Mouse (Mus musculus) brown adipose tissue, adult 24 weeks (tissue): Measurements from ENCODE around the gene Npr1. TPM values are rescaled to one million over a fixed set of nuclear protein-coding genes. Genes with fewer than 3 reads are reported as not detected.

ENCODE experiments used
- H3K27ac ChIP-seq: fragments of 200-500 bp; replicated peaks from 2 replicates; pipeline ENCODE4 v1.5.1; 2012; ENCODE audit warnings: low read depth, mild to moderate bottlenecking, low read length
- H3K4me1 ChIP-seq: fragments of 200-500 bp; 2 replicates; pipeline ENCODE4 v1.6.1; 2012; ENCODE audit warnings: low read length, mixed read lengths; ENCODE audit not compliant: control insufficient read depth, insufficient read depth, insufficient read length
- H3K4me3 ChIP-seq: fragments of 200-500 bp; 2 replicates; pipeline ENCODE4 v1.5.1; 2012; ENCODE audit warnings: low read depth, mild to moderate bottlenecking, low read length, moderate library complexity; ENCODE audit not compliant: insufficient read depth
- polyA plus RNA-seq: library from polyadenylated mRNA; stranded (reverse); fragments of >200 nt; gene quantifications from 2 replicates; pipeline ENCODE4 v1.2.4, GENCODE M21; 2012; ENCODE audit not compliant: missing spikeins, insufficient read depth, insufficient read length

Gene Npr1
- polyA plus RNA-seq, 1 experiment = 18.0 TPM

DNA sequence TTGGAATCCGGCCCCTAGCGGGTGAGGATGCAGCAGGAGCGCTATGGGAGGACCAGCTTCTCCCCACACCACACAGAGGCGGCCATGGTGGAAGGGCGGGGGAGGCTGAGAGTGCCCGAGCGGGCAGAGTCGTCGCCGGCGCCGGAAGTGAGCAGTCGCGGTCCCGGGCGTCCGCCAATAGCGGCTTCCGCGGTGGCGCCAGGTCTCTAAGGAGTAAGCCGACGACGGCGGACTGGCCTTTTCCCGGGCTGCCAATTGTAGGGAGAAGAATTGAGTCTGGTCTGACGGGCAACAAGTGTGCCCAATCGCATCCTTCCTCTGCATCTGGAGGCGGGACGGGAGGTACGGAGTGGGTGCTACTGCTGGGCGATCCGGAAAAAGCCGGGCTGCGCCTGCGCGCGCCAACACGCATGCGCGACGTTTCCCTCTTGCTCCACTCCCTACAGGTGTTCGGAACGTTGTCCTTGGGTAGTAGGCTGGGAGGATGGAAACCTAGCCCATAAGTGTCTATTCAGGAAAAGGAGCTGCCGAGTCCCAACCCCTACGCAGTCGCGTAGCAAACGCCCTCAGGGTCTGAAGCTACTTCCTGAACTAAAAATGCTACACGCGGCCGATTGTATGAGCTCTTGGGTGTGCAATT, 32.2 kb downstream of the Npr1 start, which contains the start of gene Ints3:
Ints3 (minus strand) TSS at position 242 of the 640 bp plus-strand sequence.
- Histone ChIP-seq H3K4me1 (peaks cover 6% of the 10 kb centered on the region), H3K27ac (peak within 1 kb of the TSS; percentile 89), H3K4me3 (peak within 1 kb of the TSS; percentile 71)

GRCm38 (mm10) chr3:90432811-90433219, 32.9 kb downstream of the Npr1 start:
- peak overlapping the region; percentile 71 for H3K4me3 ChIP-seq
- peaks cover 8% of the 10 kb centered on the region for H3K4me1 ChIP-seq
- H3K27ac ChIP-seq = peak overlapping the region; percentile 89

- H3K4me3 ChIP-seq = peak overlapping the region; percentile 71
- H3K27ac ChIP-seq = no peak overlapping the region
- H3K4me1 ChIP-seq = peaks cover 8% of the 10 kb centered on the region
These were observed 33.3 kb downstream of the Npr1 start for GRCm38 (mm10) chr3:90432348-90432747.

DNA sequence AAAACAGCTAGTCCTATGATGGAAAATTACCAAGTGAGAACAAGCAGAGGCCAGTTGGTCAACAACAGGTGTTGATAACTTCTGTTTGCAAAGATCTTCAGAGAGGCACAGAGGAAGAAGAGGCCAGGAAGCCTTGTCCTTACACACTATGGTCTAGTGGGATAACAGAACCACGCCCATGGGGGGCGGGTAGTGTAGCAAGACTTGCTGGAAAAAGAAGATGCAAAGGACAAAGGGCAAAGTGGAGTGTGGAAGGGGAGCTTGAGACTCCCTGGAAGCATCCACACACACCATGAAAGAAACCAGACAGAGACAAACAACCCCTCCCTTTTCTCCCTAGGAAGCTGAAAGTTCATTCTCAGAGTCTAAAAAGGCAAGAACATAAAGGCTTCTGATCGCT, 36.1 kb downstream of the Npr1 start:
- H3K4me1 ChIP-seq = peaks cover 8% of the 10 kb centered on the region
- no peak overlapping the region for H3K27ac ChIP-seq
- no peak overlapping the region for H3K4me3 ChIP-seq

DNA sequence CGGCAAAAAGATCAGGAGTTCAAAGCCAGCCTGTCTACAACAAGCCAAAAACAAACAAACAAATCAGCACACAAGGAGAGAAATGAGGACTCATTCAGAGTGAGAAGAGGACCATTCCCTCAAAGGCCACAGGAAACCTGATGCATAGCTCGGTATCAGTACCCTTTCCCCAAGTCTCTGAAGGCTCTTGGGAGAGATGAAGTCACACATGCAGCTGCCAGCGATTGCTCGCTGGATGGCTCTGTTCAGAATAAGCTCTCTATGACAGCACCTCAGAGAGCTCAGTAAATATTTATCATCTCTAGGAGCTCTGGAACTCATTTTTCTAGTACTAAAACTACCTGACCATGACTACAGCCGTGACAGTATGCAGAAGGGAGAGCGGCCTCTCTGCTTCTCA, 37.5 kb downstream of the Npr1 start:
- Histone ChIP-seq H3K4me3 (no peak overlapping the region), H3K27ac (peak overlapping the region; percentile 76), H3K4me1 (peaks cover 8% of the 10 kb centered on the region)

GRCm38 (mm10) chr3:90427574-90427973, 38.1 kb downstream of the Npr1 start:
- H3K27ac ChIP-seq = peak overlapping the region; percentile 24; the same call in 1 of the 2 replicates
- peaks cover 8% of the 10 kb centered on the region for H3K4me1 ChIP-seq
- no peak overlapping the region for H3K4me3 ChIP-seq

DNA sequence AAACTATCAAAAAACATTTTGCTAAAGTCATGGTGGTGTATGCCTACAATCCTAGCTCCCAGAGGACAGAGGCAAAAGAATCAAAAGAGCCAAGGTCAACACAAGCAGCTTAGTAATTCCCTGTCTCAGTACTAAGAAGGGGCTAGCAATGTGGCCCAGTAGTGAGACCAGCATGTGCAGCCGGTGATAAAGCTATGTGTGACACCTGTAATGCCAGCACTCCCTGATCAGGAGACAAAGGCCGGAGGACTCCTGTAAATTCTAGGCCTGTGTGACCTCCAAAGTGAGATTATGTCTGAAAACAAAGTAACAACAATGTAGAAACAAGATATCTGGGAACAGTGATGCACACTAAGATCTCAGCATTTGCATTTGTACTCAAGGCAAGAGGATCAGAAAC, 40.2 kb downstream of the Npr1 start:
- H3K4me3 ChIP-seq = no peak overlapping the region
- H3K27ac ChIP-seq = peak overlapping the region; percentile 62; the same call in 1 of the 2 replicates
- H3K4me1 ChIP-seq = peaks cover 8% of the 10 kb centered on the region

DNA sequence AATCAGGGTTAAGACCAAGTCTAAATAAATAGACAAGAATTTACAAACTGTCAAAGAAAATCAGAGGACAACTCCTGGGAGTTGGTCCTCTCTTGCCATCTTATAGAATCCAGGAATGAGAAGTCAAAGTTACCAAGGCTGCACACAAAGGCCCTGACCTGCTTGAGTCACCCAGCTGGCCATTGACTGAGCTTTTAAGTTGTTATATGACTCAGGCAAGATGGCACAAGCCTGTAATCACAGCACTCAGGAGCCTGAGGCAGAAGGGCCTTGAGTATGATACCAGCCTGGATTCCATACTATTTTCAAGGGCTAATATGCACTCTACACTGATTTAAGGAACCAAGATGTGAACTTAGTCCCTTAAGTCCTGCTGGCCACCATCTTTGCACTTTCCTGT, 42.1 kb downstream of the Npr1 start:
- no peak overlapping the region for H3K4me3 ChIP-seq
- peaks cover 3% of the 10 kb centered on the region for H3K4me1 ChIP-seq
- no peak overlapping the region for H3K27ac ChIP-seq

GRCm38 (mm10) chr3:90420696-90421095, 45.0 kb downstream of the Npr1 start:
- Histone ChIP-seq H3K27ac (no peak overlapping the region), H3K4me1 (no peaks in the 10 kb centered on the region), H3K4me3 (no peak overlapping the region)

- Histone ChIP-seq H3K4me3 (no peak overlapping the region), H3K4me1 (0 out of 2 replicates have a peak, but pooled peaks cover 3% of the 10 kb centered on the region), H3K27ac (no peak overlapping the region)
These were observed 52.7 kb downstream of the Npr1 start for GRCm38 (mm10) chr3:90413011-90413396.

- H3K27ac ChIP-seq = peak overlapping the region; percentile 59
- 0 out of 2 replicates have a peak, but pooled peaks cover 3% of the 10 kb centered on the region for H3K4me1 ChIP-seq
- H3K4me3 ChIP-seq = no peak overlapping the region
These were observed 53.2 kb downstream of the Npr1 start for GRCm38 (mm10) chr3:90412312-90413010.

DNA sequence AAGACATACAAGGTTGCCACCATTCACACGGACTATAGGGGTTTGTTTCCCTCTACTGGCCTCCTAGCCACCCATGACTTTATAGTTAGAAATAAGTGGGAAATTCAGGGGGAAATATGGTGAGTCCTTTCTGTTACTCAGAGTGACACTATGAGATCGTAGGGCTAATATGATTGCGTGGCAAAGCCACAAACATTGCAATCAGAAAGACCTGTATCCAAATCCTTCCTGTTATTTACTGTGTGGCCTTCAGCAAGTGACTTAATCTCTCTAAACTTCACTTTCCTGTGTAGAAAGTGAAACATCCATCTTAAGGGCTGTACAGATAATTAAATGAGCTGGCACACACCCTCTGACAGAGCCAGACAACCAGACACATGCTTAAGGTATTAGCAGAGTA, 56.9 kb downstream of the Npr1 start:
- H3K27ac ChIP-seq = no peak overlapping the region
- no peak overlapping the region for H3K4me3 ChIP-seq
- H3K4me1 ChIP-seq = 0 out of 2 replicates have a peak, but pooled peaks cover 3% of the 10 kb centered on the region

- H3K27ac ChIP-seq = no peak overlapping the region
- H3K4me1 ChIP-seq = 0 out of 2 replicates have a peak, but pooled peaks cover 3% of the 10 kb centered on the region
These were observed 59.3 kb downstream of the Npr1 start for GRCm38 (mm10) chr3:90406414-90406813.

GRCm38 (mm10) chr3:90404609-90405008, 61.1 kb downstream of the Npr1 start:
- Histone ChIP-seq H3K4me1 (no peaks in the 10 kb centered on the region), H3K27ac (no peak overlapping the region), H3K4me3 (no peak overlapping the region)

More at GRCm38 (mm10) chr3:90406414-90406813, 59.3 kb downstream of the Npr1 start:
- H3K4me3 ChIP-seq = no peak overlapping the region

DNA sequence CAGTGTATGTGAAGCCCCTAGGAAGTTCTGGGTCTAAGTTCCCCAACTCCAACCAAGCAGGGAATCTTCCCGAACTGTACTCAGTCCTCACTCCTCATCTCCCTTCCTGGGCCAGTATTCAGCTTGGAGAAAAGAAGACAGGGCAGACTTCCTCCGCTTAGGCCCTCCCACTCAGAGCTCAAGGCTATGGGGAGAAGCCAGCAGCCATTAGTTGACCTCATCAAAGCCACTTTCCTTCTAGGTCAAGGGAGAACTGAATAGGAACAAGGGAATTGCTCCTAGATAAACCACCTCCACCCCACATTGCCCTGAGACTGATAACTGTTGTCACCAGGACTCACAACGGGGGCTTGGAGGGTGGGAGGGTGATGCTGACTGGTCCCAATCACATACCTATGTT, 61.5 kb downstream of the Npr1 start:
- Histone ChIP-seq H3K27ac (no peak overlapping the region), H3K4me1 (no peaks in the 10 kb centered on the region), H3K4me3 (no peak overlapping the region)

- no peaks in the 10 kb centered on the region for H3K4me1 ChIP-seq
- H3K4me3 ChIP-seq = no peak overlapping the region
- H3K27ac ChIP-seq = no peak overlapping the region
These were observed 64.7 kb downstream of the Npr1 start for GRCm38 (mm10) chr3:90400993-90401392.
